Mouse (Mus musculus) lung, postnatal 4 days (tissue): ENCODE data around the gene Rabac1.
A peak's percentile ranks its signal among the peaks of the same experiment; 100 is the strongest.

Experiments
- DNase-seq, 2 experiments: peaks; one replicate each; pipeline ENCODE4 v3.0.0; 2021

The Rabac1 gene

GRCm38 (mm10) chr7:24971972-24972893 lies at the start of gene Rabac1:
Gene Rabac1 (minus strand): TSS chr7:24972754.
- DNase-seq, result peak; percentile 92 to 93

- DNase-seq, result no peak
Measured at GRCm38 (mm10) chr7:25011592-25011991, 39.0 kb upstream of the Rabac1 start.

GRCm38 (mm10) chr7:25010090-25010913 lies 37.7 kb upstream of the Rabac1 start:
- peak; percentile 45 to 57 for DNase-seq

- DNase-seq, result no peak
Measured at GRCm38 (mm10) chr7:25009099-25009700, 36.6 kb upstream of the Rabac1 start.

- DNase-seq, result peak; percentile 51 to 71
Measured at GRCm38 (mm10) chr7:25008635-25009034, 36.1 kb upstream of the Rabac1 start.

- no peak for DNase-seq
Measured at GRCm38 (mm10) chr7:25007609-25008374, 35.2 kb upstream of the Rabac1 start.

GRCm38 (mm10) chr7:25006586-25007364 lies 34.2 kb upstream of the Rabac1 start:
- DNase-seq, result peak; percentile 53 to 65

GRCm38 (mm10) chr7:25006171-25006570 lies 33.6 kb upstream of the Rabac1 start:
- no peak for DNase-seq

- DNase-seq, result peak; percentile 24 to 47
Measured at GRCm38 (mm10) chr7:25005421-25006065, 33.0 kb upstream of the Rabac1 start, which contains the start of gene Atp1a3. Gene Atp1a3 (minus strand): TSS chr7:25005958.

GRCm38 (mm10) chr7:25004806-25005205 lies 32.3 kb upstream of the Rabac1 start:
- DNase-seq, result no peak

- no peak for DNase-seq
Measured at GRCm38 (mm10) chr7:25003820-25004388, 31.4 kb upstream of the Rabac1 start.

GRCm38 (mm10) chr7:25003291-25003690 lies 30.7 kb upstream of the Rabac1 start:
- no peak for DNase-seq

GRCm38 (mm10) chr7:25000711-25001110 lies 28.2 kb upstream of the Rabac1 start:
- no peak for DNase-seq

GRCm38 (mm10) chr7:25000211-25000610 lies 27.7 kb upstream of the Rabac1 start:
- no peak for DNase-seq

GRCm38 (mm10) chr7:24993081-24993480 lies 20.5 kb upstream of the Rabac1 start:
- no peak for DNase-seq

- DNase-seq, result no peak
Measured at GRCm38 (mm10) chr7:24990478-24990877, 17.9 kb upstream of the Rabac1 start.

GRCm38 (mm10) chr7:24987941-24988340 lies 15.4 kb upstream of the Rabac1 start:
- DNase-seq, result no peak

GRCm38 (mm10) chr7:24985799-24986198 lies 13.2 kb upstream of the Rabac1 start:
- no peak for DNase-seq

GRCm38 (mm10) chr7:24984307-24984706 lies 11.8 kb upstream of the Rabac1 start:
- DNase-seq, result no peak

GRCm38 (mm10) chr7:24983396-24983795 lies 10.8 kb upstream of the Rabac1 start:
- no peak for DNase-seq

GRCm38 (mm10) chr7:24980439-24980838 lies 7.9 kb upstream of the Rabac1 start:
- no peak for DNase-seq
